Mouse (Mus musculus) stomach, embryonic 16.5 days (tissue): ENCODE data around the gene Gm16253. TPM values are rescaled to one million over a fixed set of nuclear protein-coding genes. Genes with fewer than 3 reads are reported as not detected.
A peak's percentile ranks its signal among the peaks of the same experiment; 100 is the strongest.
"Not testable (repeated sequence)": the region's sequence is repeated elsewhere in the genome, so short reads cannot be mapped to it uniquely, and the experiment has no call there.

Source experiments
- ATAC-seq: fragments of 200-750 bp; cut with Nextera tagmentation; 2 replicates; pipeline ENCODE4 v1.8.0; 2017; ENCODE audit warnings: moderate number of reproducible peaks, moderate TSS enrichment; ENCODE audit not compliant: insufficient read depth, low FRiP score
- H3K27ac ChIP-seq: fragments of 300-500 bp; sonication (generic); 2 replicates; pipeline ENCODE4 v1.5.1; 2014; ENCODE audit warnings: low read length
- H3K27me3 ChIP-seq: fragments of 300-500 bp; sonication (generic); 2 replicates; pipeline ENCODE4 v1.6.1; 2014; ENCODE audit warnings: low read length, control low read depth, mixed read lengths; ENCODE audit not compliant: control insufficient read depth, insufficient read depth
- H3K36me3 ChIP-seq: fragments of 300-500 bp; sonication (generic); 2 replicates; pipeline ENCODE4 v1.6.1; 2014; ENCODE audit warnings: low read length; ENCODE audit not compliant: control insufficient read depth, insufficient read depth
- H3K4me1 ChIP-seq: fragments of 300-500 bp; sonication (generic); 2 replicates; pipeline ENCODE4 v1.6.1; 2014; ENCODE audit warnings: low read length, control low read depth, mixed read lengths; ENCODE audit not compliant: control insufficient read depth, insufficient read depth
- H3K4me2 ChIP-seq: fragments of 300-500 bp; sonication (generic); 2 replicates; pipeline ENCODE4 v1.6.1; 2014; ENCODE audit warnings: low read depth, low read length, mixed read lengths
- H3K4me3 ChIP-seq: fragments of 300-500 bp; sonication (generic); replicated peaks from 2 replicates; pipeline ENCODE4 v1.5.1; 2014; ENCODE audit warnings: mild to moderate bottlenecking, low read length
- H3K9ac ChIP-seq: fragments of 300-500 bp; sonication (generic); 2 replicates; pipeline ENCODE4 v1.6.1; 2014; ENCODE audit warnings: low read length
- H3K9me3 ChIP-seq: fragments of 300-500 bp; sonication (generic); replicated peaks from 2 replicates; pipeline ENCODE4 v1.6.1; 2016; ENCODE audit warnings: low read length, control low read depth; ENCODE audit not compliant: control insufficient read depth
- WGBS: fragments of 180-500 bp; shearing (Covaris S2); extraction: QIAGEN DNeasy Blood & Tissue Kit; methylation state at CpG from one replicate; pipeline ENCODE4 v1.1.7; 2014; 5-methylcytosine and 5-hydroxymethylcytosine counted together
- polyA plus RNA-seq: library from polyadenylated mRNA; unstranded; fragments of >200 nt; fragmentation: Nextera tagmentation; extraction: Ambion mirVana; gene quantifications from 2 replicates; pipeline ENCODE4 v1.2.1, GENCODE M21; 2015

The Gm16253 gene
- polyA plus RNA-seq, 1 experiment from 2014 or later = 0.89 TPM

GRCm38 (mm10) chr3:96603311-96603710 is 26.5 kb downstream of the Gm16253 start:
- peak overlapping the region; percentile 64 for H3K4me2 ChIP-seq
- no peaks in the 10 kb centered on the region for H3K9me3 ChIP-seq
- ATAC-seq = no peak
- peaks cover 18% of the 10 kb centered on the region; the same call in 1 of the 2 replicates for H3K4me1 ChIP-seq
- no peak overlapping the region for H3K9ac ChIP-seq
- 49% methylated on average over 5 of the region's 5 CpGs for WGBS
- H3K4me3 ChIP-seq = peak overlapping the region; percentile 71
- H3K36me3 ChIP-seq = no peaks in the 10 kb centered on the region
- H3K27ac ChIP-seq = peak overlapping the region; percentile 97
- no peaks in the 10 kb centered on the region for H3K27me3 ChIP-seq

GRCm38 (mm10) chr3:96606007-96606406 is 29.2 kb downstream of the Gm16253 start:
- H3K27ac ChIP-seq, H3K4me3 ChIP-seq, H3K4me1 ChIP-seq, H3K4me2 ChIP-seq, H3K36me3 ChIP-seq, H3K27me3 ChIP-seq, H3K9me3 ChIP-seq, H3K9ac ChIP-seq, ATAC-seq: not testable (repeated sequence)
- 93% methylated on average over 3 of the region's 4 CpGs for WGBS

- Histone ChIP-seq H3K4me3 (no peak overlapping the region), H3K9ac (no peak overlapping the region), H3K4me1 (peaks cover 8% of the 10 kb centered on the region; the same call in 1 of the 2 replicates), H3K27me3 (no peaks in the 10 kb centered on the region), H3K9me3 (no peaks in the 10 kb centered on the region), H3K27ac (no peak overlapping the region), H3K4me2 (no peak overlapping the region), H3K36me3 (no peaks in the 10 kb centered on the region)
- WGBS = 85% methylated on average over 4 of the region's 4 CpGs
- ATAC-seq = no peak
Observed at GRCm38 (mm10) chr3:96606618-96607017, 29.8 kb downstream of the Gm16253 start.

- no peaks in the 10 kb centered on the region for H3K9me3 ChIP-seq
- no peak overlapping the region for H3K4me2 ChIP-seq
- H3K4me3 ChIP-seq = no peak overlapping the region
- 0 out of 2 replicates have a peak, but pooled peaks cover 3% of the 10 kb centered on the region for H3K36me3 ChIP-seq
- no peaks in the 10 kb centered on the region for H3K4me1 ChIP-seq
- H3K27ac ChIP-seq = no peak overlapping the region
- 88% methylated on average over 3 of the region's 3 CpGs for WGBS
- no peak for ATAC-seq
- H3K27me3 ChIP-seq = no peaks in the 10 kb centered on the region
- no peak overlapping the region for H3K9ac ChIP-seq
Observed at GRCm38 (mm10) chr3:96617941-96618340, 41.2 kb downstream of the Gm16253 start.

- Histone ChIP-seq H3K4me1 (no peaks in the 10 kb centered on the region), H3K27ac (no peak overlapping the region), H3K4me3 (no peak overlapping the region), H3K4me2 (no peak overlapping the region), H3K9me3 (no peaks in the 10 kb centered on the region), H3K36me3 (peaks cover 10% of the 10 kb centered on the region; the same call in 1 of the 2 replicates), H3K9ac (no peak overlapping the region), H3K27me3 (no peaks in the 10 kb centered on the region)
- 94% methylated on average over 4 of the region's 4 CpGs for WGBS
- no peak for ATAC-seq
Observed at GRCm38 (mm10) chr3:96623201-96623600, 46.4 kb downstream of the Gm16253 start.

- peak within 1 kb of the TSS; percentile 81 for H3K27ac ChIP-seq
- H3K9me3 ChIP-seq = no peaks in the 10 kb centered on the region
- peaks cover 6% of the 10 kb centered on the region; the same call in 1 of the 2 replicates for H3K36me3 ChIP-seq
- peak within 1 kb of the TSS; percentile 85 for H3K4me3 ChIP-seq
- peak within 1 kb of the TSS; percentile 82 for H3K9ac ChIP-seq
- H3K4me1 ChIP-seq = peaks cover 12% of the 10 kb centered on the region
- H3K4me2 ChIP-seq = peak within 1 kb of the TSS; percentile 88
- 1% methylated on average over 48 of the region's 48 CpGs for WGBS
- peak; percentile 97 for ATAC-seq
- no peaks in the 10 kb centered on the region for H3K27me3 ChIP-seq
Observed at GRCm38 (mm10) chr3:96629729-96630600, 53.2 kb downstream of the Gm16253 start, which contains the start of gene Rbm8a. Rbm8a (plus strand) TSS chr3:96629933.

Other genes starting within 250 kb of the Gm16253 start
- gene BC107364, start 124.7 kb upstream of the Gm16253 start, polyA plus RNA-seq = 0.17 and 0.29 TPM in 2 replicates
- 0.50 and 3.8 TPM in 2 replicates for gene Hfe2, start 51.8 kb upstream of the Gm16253 start, polyA plus RNA-seq
- gene Txnip, start 19.0 kb upstream of the Gm16253 start, polyA plus RNA-seq = 164 and 179 TPM in 2 replicates
- 26.4 and 29.8 TPM in 2 replicates for gene Polr3gl, start 17.2 kb downstream of the Gm16253 start, polyA plus RNA-seq
- 2.2 and 2.7 TPM in 2 replicates for gene Ankrd34a, start 19.7 kb downstream of the Gm16253 start, polyA plus RNA-seq
- 7.2 and 7.5 TPM in 2 replicates for gene Lix1l, start 24.2 kb downstream of the Gm16253 start, polyA plus RNA-seq
- 102 and 104 TPM in 2 replicates for gene Rbm8a, start 52.9 kb downstream of the Gm16253 start, polyA plus RNA-seq
- gene Pex11b, start 58.4 kb downstream of the Gm16253 start, polyA plus RNA-seq = 43.7 and 44.6 TPM in 2 replicates
- gene Gm42957, start 58.5 kb downstream of the Gm16253 start, polyA plus RNA-seq = 0.07 and 0.09 TPM in 2 replicates
- 0.85 and 1.2 TPM in 2 replicates for gene Itga10, start 68.6 kb downstream of the Gm16253 start, polyA plus RNA-seq
- 8.0 and 10.5 TPM in 2 replicates for gene Ankrd35, start 93.1 kb downstream of the Gm16253 start, polyA plus RNA-seq
- gene Pias3, start 119.4 kb downstream of the Gm16253 start, polyA plus RNA-seq = 54.6 and 60.2 TPM in 2 replicates
- 7.0 and 9.2 TPM in 2 replicates for gene Nudt17, start 131.6 kb downstream of the Gm16253 start, polyA plus RNA-seq
- 30.3 and 33.9 TPM in 2 replicates for gene Polr3c, start 150.6 kb downstream of the Gm16253 start, polyA plus RNA-seq
- gene Rnf115, start 150.7 kb downstream of the Gm16253 start, polyA plus RNA-seq = 34.0 and 38.4 TPM in 2 replicates